Mouse (Mus musculus): ENCODE data around the gene St8sia1. TPM values are rescaled to one million over a fixed set of nuclear protein-coding genes. Genes with fewer than 3 reads are reported as not detected.

The St8sia1 gene
- polyA plus RNA-seq, 1 experiment, result not detected

DNA sequence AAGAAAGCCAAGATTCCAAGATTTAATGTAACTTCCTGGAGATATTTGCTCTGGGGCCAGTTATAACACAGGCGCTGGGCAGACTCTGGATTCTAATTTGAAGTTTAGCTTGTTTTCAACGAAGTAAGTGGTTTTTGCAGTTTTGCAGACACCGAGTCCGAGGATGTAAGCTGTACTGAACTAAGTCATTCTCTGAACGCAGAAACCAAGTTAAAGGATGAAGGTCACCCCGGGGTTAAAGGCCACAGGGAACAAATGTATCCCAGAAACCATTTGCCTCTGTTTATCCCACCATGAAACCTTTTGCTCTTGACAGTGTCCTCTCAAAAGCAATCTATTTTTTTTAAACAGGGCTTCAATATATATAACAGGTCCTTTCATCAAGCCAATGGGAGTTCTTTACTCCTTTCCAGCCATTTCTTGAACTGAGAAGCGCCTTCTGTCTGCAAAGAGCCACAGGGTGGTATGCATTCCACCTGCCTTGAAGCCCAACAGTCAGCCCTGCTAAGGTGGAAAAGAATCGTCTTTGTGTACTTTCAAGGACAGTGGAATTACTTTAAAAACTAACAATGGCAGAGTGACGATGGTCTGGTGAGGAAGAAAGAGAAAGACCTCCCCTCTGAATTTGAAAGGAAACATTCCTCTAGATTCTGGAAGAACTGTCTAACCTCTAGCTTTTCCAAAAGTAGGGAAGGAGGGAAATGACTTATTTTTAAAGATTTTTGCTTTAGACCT, 2.4 kb downstream of the St8sia1 start:
- Histone ChIP-seq H3K27ac (replicated peaks; ENCODE audit: low read depth, low read length) (no peak overlapping the region), H3K4me1 (ENCODE audit: control insufficient read depth, insufficient read depth, insufficient read length, low read length) (no peaks in the 10 kb centered on the region), H3K4me3 (ENCODE audit: insufficient read depth, low read depth, low read length) (no peak overlapping the region)

- Histone ChIP-seq H3K4me1 (ENCODE audit: control insufficient read depth, insufficient read depth, insufficient read length, low read length) (no peaks in the 10 kb centered on the region), H3K27ac (replicated peaks; ENCODE audit: low read depth, low read length) (no peak overlapping the region), H3K4me3 (ENCODE audit: insufficient read depth, low read depth, low read length) (no peak overlapping the region)
Measured at GRCm38 (mm10) chr6:142956556-142956955, 7.7 kb downstream of the St8sia1 start.

DNA sequence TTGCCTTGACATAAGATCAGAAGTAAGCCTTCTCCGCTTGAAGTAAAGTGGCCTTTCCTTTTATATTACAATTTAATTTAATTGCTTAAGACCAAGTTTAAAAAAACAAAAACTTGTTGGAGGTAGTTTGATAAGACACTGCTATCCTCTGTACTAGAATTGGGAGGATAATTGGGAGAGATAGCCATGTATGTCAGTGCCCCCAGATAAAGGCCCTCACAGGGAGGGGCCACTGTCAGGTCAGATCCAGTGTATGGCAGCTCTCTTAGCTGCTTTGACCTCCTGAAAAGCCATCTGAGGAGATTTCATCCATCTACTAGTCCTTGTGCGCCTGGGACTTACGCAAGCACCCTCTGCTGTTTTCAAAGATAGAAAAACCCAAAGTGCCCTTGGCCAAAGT, 9.0 kb downstream of the St8sia1 start:
- H3K4me1 ChIP-seq (ENCODE audit: control insufficient read depth, insufficient read depth, insufficient read length, low read length), result no peaks in the 10 kb centered on the region
- H3K4me3 ChIP-seq (ENCODE audit: insufficient read depth, low read depth, low read length), result no peak overlapping the region

DNA sequence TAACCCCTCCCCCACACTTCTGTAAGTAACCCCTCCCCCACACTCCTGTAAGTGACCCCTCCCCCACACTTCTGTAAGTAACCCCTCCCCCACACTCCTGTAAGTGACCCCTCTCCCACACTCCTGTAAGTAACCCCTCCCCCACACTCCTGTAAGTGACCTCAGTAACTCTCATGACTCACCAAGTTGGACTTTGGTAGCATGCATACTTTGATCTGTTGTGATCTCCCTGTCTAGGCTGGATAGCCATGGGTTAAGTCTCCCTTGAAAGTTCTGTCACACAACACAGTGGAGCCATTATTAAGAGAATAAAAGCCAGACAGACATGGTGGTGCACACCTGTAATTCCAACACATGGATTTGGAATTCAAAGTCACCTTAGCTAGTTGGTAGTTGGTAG, 11.1 kb downstream of the St8sia1 start:
- H3K4me1 ChIP-seq (ENCODE audit: control insufficient read depth, insufficient read depth, insufficient read length, low read length), result no peaks in the 10 kb centered on the region
- H3K27ac ChIP-seq (replicated peaks; ENCODE audit: low read depth, low read length), result no peak overlapping the region
- H3K4me3 ChIP-seq (ENCODE audit: insufficient read depth, low read depth, low read length), result no peak overlapping the region

More for the DNA sequence above, 9.0 kb downstream of the St8sia1 start:
- no peak overlapping the region for H3K27ac ChIP-seq (replicated peaks; ENCODE audit: low read depth, low read length)

GRCm38 (mm10) chr6:142952361-142952954, 11.8 kb downstream of the St8sia1 start:
- Histone ChIP-seq H3K4me1 (ENCODE audit: control insufficient read depth, insufficient read depth, insufficient read length, low read length) (no peaks in the 10 kb centered on the region), H3K27ac (replicated peaks; ENCODE audit: low read depth, low read length) (no peak overlapping the region), H3K4me3 (ENCODE audit: insufficient read depth, low read depth, low read length) (no peak overlapping the region)

- Histone ChIP-seq H3K4me1 (ENCODE audit: control insufficient read depth, insufficient read depth, insufficient read length, low read length) (no peaks in the 10 kb centered on the region), H3K27ac (replicated peaks; ENCODE audit: low read depth, low read length) (no peak overlapping the region), H3K4me3 (ENCODE audit: insufficient read depth, low read depth, low read length) (no peak overlapping the region)
Measured at GRCm38 (mm10) chr6:142951564-142952308, 12.5 kb downstream of the St8sia1 start.

DNA sequence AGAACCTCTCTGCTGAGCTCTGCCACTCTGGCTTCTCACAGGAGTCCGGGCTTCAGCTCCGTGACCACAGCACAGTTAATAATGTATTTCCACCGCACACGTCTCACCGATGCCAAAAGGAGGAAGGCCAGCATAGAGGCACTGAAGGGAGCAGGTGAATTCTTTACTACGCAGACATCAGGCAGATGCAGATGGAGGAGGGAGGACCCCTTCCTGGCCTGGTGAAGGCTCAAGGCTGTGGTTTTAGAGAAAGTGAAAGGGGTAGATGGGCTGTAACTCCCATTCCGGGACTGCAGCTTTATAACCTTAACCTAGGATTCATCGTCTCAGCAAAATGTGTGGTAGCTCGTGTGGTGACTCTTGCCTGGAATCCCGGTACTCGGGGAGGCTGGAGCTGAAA, 13.9 kb downstream of the St8sia1 start:
- Histone ChIP-seq H3K4me3 (ENCODE audit: insufficient read depth, low read depth, low read length) (no peak overlapping the region), H3K4me1 (ENCODE audit: control insufficient read depth, insufficient read depth, insufficient read length, low read length) (no peaks in the 10 kb centered on the region), H3K27ac (replicated peaks; ENCODE audit: low read depth, low read length) (no peak overlapping the region)

GRCm38 (mm10) chr6:142948955-142949357, 15.3 kb downstream of the St8sia1 start:
- Histone ChIP-seq H3K4me3 (ENCODE audit: insufficient read depth, low read depth, low read length) (no peak overlapping the region), H3K4me1 (ENCODE audit: control insufficient read depth, insufficient read depth, insufficient read length, low read length) (no peaks in the 10 kb centered on the region), H3K27ac (replicated peaks; ENCODE audit: low read depth, low read length) (no peak overlapping the region)

GRCm38 (mm10) chr6:142947029-142947428, 17.2 kb downstream of the St8sia1 start:
- H3K4me1 ChIP-seq (ENCODE audit: control insufficient read depth, insufficient read depth, insufficient read length, low read length), result no peaks in the 10 kb centered on the region

DNA sequence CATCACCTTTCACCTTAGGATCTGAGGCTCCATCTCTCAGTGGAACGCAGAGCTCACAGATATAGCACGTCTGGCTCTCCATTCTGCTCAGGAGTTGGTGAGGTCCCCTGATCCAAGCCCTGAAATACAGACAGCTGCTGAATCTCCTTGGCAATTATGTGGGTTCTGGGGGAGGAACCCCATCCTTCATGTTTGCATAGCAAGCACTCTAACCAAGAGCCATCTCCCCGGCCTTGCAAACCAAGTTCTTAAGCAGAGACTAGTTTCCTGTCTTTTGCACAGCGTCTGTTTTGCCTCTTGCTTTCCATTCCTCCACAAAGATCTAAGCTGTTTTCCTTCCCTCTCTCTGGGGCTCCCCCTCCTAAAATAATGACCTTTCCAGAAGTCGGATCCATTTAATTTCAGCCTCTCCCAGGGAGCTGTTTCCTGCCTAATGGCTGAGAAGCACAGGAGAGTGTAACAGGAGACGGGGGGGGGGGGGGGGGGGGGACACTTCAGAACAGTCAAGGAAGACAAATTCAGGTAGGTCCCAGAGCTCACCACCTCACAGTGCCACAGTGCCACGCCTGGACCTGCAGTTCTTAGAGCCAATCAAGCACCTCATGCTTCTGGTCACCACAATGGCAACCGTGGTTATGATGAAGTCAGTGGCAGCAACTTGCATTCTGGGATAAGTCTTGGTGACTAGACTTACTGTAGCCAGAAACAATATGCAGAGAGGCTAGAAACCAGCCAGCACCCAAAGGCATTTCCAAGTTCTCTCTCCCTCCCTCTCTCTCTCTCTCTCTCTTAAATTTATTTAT, 18.0 kb downstream of the St8sia1 start:
- H3K4me1 ChIP-seq (ENCODE audit: control insufficient read depth, insufficient read depth, insufficient read length, low read length), result no peaks in the 10 kb centered on the region
- H3K4me3 ChIP-seq (ENCODE audit: insufficient read depth, low read depth, low read length), result no peak overlapping the region
- H3K27ac ChIP-seq (replicated peaks; ENCODE audit: low read depth, low read length), result no peak overlapping the region

More at GRCm38 (mm10) chr6:142947029-142947428, 17.2 kb downstream of the St8sia1 start:
- no peak overlapping the region for H3K4me3 ChIP-seq (ENCODE audit: insufficient read depth, low read depth, low read length)
- H3K27ac ChIP-seq (replicated peaks; ENCODE audit: low read depth, low read length), result no peak overlapping the region

DNA sequence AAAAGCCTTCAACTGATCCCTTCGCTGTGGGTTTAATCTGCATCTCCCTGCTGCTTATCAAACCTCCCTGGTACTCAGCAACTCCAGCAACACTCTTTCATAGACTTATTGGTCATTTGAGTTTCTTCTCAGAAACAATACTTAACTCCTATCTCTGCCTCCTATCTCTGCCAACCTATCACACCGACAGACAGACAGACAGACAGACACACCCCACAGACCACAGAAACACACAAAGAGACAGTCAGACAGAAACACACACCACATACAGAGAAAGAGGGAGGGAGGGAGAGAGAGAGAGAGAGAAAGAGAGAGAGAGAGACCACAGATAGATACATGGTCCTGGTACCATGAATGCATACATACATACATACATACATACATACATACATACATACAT, 18.8 kb downstream of the St8sia1 start:
- Histone ChIP-seq H3K4me1 (ENCODE audit: control insufficient read depth, insufficient read depth, insufficient read length, low read length) (no peaks in the 10 kb centered on the region), H3K4me3 (ENCODE audit: insufficient read depth, low read depth, low read length) (no peak overlapping the region), H3K27ac (replicated peaks; ENCODE audit: low read depth, low read length) (no peak overlapping the region)

GRCm38 (mm10) chr6:142944470-142944869, 19.8 kb downstream of the St8sia1 start:
- Histone ChIP-seq H3K4me1 (ENCODE audit: control insufficient read depth, insufficient read depth, insufficient read length, low read length) (no peaks in the 10 kb centered on the region), H3K4me3 (ENCODE audit: insufficient read depth, low read depth, low read length) (no peak overlapping the region), H3K27ac (replicated peaks; ENCODE audit: low read depth, low read length) (no peak overlapping the region)

- no peaks in the 10 kb centered on the region for H3K4me1 ChIP-seq (ENCODE audit: control insufficient read depth, insufficient read depth, insufficient read length, low read length)
- no peak overlapping the region for H3K27ac ChIP-seq (replicated peaks; ENCODE audit: low read depth, low read length)
- H3K4me3 ChIP-seq (ENCODE audit: insufficient read depth, low read depth, low read length), result no peak overlapping the region
Measured at GRCm38 (mm10) chr6:142943419-142943818, 20.8 kb downstream of the St8sia1 start.

DNA sequence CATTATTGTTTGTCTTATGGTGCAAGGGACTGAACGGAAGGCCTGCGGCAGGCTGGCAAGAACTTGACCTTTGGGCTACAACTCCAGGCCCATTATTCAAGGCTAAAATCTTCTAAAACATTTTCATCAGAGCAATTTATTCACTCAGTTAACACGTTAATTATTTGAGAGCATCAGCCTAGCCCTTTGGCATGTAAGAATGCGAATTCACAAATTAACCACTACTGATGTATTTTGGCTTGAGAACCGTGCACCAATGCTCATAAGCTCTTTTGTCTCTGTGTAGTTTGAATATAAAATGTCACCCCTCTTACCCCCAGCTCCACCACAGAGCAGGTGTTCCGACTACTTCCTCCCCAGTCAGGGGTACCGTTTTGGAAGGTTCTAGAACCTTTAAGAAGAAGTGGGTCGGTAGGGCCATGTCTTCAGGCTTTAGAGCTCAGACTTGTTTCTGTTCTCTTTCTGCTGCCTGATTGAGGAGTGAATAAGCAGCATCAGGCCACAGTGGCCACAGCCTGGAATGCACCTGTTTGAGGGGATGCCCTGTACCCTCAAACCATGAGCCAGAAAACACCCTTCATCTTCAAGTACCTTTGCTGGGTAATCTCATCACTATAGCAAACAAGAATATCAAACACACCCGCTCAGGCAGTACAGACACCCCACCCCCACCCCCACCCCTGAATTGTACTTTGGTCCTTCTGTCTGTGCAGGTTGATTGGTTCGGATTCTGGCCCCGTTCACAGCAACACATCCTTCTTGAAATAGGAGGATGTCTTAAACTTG, 22.5 kb downstream of the St8sia1 start:
- Histone ChIP-seq H3K27ac (replicated peaks; ENCODE audit: low read depth, low read length) (no peak overlapping the region), H3K4me1 (ENCODE audit: control insufficient read depth, insufficient read depth, insufficient read length, low read length) (no peaks in the 10 kb centered on the region), H3K4me3 (ENCODE audit: insufficient read depth, low read depth, low read length) (no peak overlapping the region)

Data from brown adipose tissue, adult 24 weeks (tissue).